ENCODE assay signal across 8 mouse cellular contexts in the genomic region with DNA sequence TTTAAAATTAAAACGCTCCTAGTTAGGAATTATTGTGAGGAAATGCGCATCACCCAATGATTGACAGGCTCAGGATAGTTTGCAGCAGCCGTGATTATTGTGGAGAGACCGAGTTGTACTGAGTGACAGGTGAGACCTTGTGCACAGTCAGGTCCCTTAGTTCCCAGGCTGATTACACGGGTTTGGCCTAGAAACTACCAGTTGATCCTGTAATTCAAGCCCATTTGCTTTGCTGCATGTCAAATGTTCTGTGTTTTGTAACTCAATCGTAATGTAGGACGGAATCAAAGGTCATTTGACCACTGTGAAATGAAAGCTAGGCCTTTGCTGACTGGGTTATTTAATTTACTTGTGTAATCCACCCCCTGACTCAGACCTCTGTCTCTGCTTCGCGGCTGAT. TPM values are rescaled to one million over a fixed set of nuclear protein-coding genes. Genes with fewer than 3 reads are reported as not detected.
DNase-seq lines count a peak whose midpoint lies in the region; ATAC-seq lines count a peak whose summit lies in the region.

No protein-coding gene starts in this region.

- no peaks in the 10 kb centered on the region for H3K27me3 ChIP-seq in lung, embryonic 15.5 days
- H3K27me3 ChIP-seq in forebrain, embryonic 15.5 days = no peaks in the 10 kb centered on the region
- H3K27me3 ChIP-seq in midbrain, embryonic 15.5 days (replicated peaks) = 0 out of 2 replicates have a peak, but pooled peaks cover 2% of the 10 kb centered on the region

- peak overlapping the region; percentile 66 for H3K4me2 ChIP-seq in lung, embryonic 15.5 days
- peak overlapping the region; percentile 69 for H3K4me2 ChIP-seq in forebrain, embryonic 15.5 days (replicated peaks)
- H3K4me2 ChIP-seq in midbrain, embryonic 15.5 days = peak overlapping the region; percentile 96

- H3K9ac ChIP-seq in lung, embryonic 15.5 days = peak overlapping the region; percentile 57
- H3K9ac ChIP-seq in forebrain, embryonic 15.5 days (replicated peaks) = peak overlapping the region; percentile 64
- peak overlapping the region; percentile 51 for H3K9ac ChIP-seq in midbrain, embryonic 15.5 days

- no peaks in the 10 kb centered on the region for H3K9me3 ChIP-seq in lung, embryonic 15.5 days
- H3K9me3 ChIP-seq in forebrain, embryonic 15.5 days = no peaks in the 10 kb centered on the region
- no peaks in the 10 kb centered on the region for H3K9me3 ChIP-seq in midbrain, embryonic 15.5 days

- ATAC-seq in lung, embryonic 15.5 days (ENCODE audit: borderline replicate concordance, extremely low read depth, low FRiP score, low TSS enrichment) = peak; percentile 55; the same call in 1 of the 2 replicates
- ATAC-seq in forebrain, embryonic 15.5 days (replicated peaks) = peak; percentile 77
- ATAC-seq in midbrain, embryonic 15.5 days (replicated peaks) = peak; percentile 85

- H3K4me1 ChIP-seq in lung, embryonic 15.5 days = peaks cover 8% of the 10 kb centered on the region; the same call in 1 of the 2 replicates
- H3K4me1 ChIP-seq in forebrain, embryonic 15.5 days = peaks cover 16% of the 10 kb centered on the region
- peaks cover 16% of the 10 kb centered on the region for H3K4me1 ChIP-seq in midbrain, embryonic 15.5 days

- 0 out of 2 replicates have a peak, but pooled peaks cover 3% of the 10 kb centered on the region for H3K36me3 ChIP-seq in lung, embryonic 15.5 days
- H3K36me3 ChIP-seq in forebrain, embryonic 15.5 days = no peaks in the 10 kb centered on the region
- no peaks in the 10 kb centered on the region for H3K36me3 ChIP-seq in midbrain, embryonic 15.5 days (replicated peaks)

- H3K27ac ChIP-seq in lung, embryonic 15.5 days = no peak overlapping the region
- no peak overlapping the region for H3K27ac ChIP-seq in forebrain, embryonic 15.5 days (replicated peaks)
- no peak overlapping the region for H3K27ac ChIP-seq in midbrain, embryonic 15.5 days

- 21% methylated on average over 9 of the region's 9 CpGs for WGBS in lung, embryonic 15.5 days
- WGBS in forebrain, embryonic 15.5 days = 28% methylated on average over 9 of the region's 9 CpGs
- WGBS in midbrain, embryonic 15.5 days = 23% methylated on average over 9 of the region's 9 CpGs

- H3K4me3 ChIP-seq in lung, embryonic 15.5 days = peak overlapping the region; percentile 77
- H3K4me3 ChIP-seq in forebrain, embryonic 15.5 days = peak overlapping the region; percentile 62
- peak overlapping the region; percentile 65 for H3K4me3 ChIP-seq in midbrain, embryonic 15.5 days

- no peak for DNase-seq in lung, postnatal 4 days
- peak; percentile 16 to 35 for DNase-seq in adrenal gland, postnatal 36 days
- peak; percentile 29 to 75 for DNase-seq in kidney, postnatal 36 days
- DNase-seq in frontal cortex, postnatal 14 days (ENCODE audit: low spot score in 2 of 2) = no peak
- DNase-seq in layer of hippocampus, adult 11-12 months (ENCODE audit: low spot score) = no peak

RNA-seq across cellular contexts. Expression of a gene that starts 0.5 kb away (rescaled TPM):
- 79.4 and 83.0 TPM in 2 replicates for polyA plus RNA-seq in lung, embryonic 15.5 days (2015; fragmentation: Nextera tagmentation; extraction: Ambion mirVana)
- 100 to 1,000 TPM; 152 to 180 TPM for total RNA-seq in adrenal gland, postnatal 36 days (2021)
- 103 and 110 TPM in 2 replicates for polyA plus RNA-seq in forebrain, embryonic 15.5 days (2015; fragmentation: Nextera tagmentation; extraction: Ambion mirVana)
- 108 and 117 TPM in 2 replicates for polyA plus RNA-seq in midbrain, embryonic 15.5 days (2015; fragmentation: Nextera tagmentation; extraction: Ambion mirVana)

Comparison
In these comparisons a context has a peak if more than half of its experiments do, and no peak if none do; other contexts are left out.
1. DNase-seq: peak in adrenal gland, postnatal 36 days (2 of 2) and kidney, postnatal 36 days (2 of 2); none in lung, postnatal 4 days (0 of 2), frontal cortex, postnatal 14 days (0 of 2) and layer of hippocampus, adult 11-12 months (single experiment).
2. Peak in every context shown above with its lines, with median percentiles within 50 percentile points of each other: ATAC-seq, H3K4me2 ChIP-seq, H3K4me3 ChIP-seq and H3K9ac ChIP-seq.